In genomic region chr19:40662727-40663126, GRCm38 (mm10) we compare ENCODE assay signal across 14 mouse cellular contexts. TPM values are rescaled to one million over a fixed set of nuclear protein-coding genes. Genes with fewer than 3 reads are reported as not detected.
DNase-seq lines count a peak whose midpoint lies in the region; ATAC-seq and TF ChIP-seq lines count a peak whose summit lies in the region.
"Had no signal": no experiment of that assay in that cellular context is flagged by ENCODE, and none has a peak within 500 bp of the region (broad histone marks: within the 10 kb centered on the region; RNA-seq: fewer than 3 reads in every experiment).

No protein-coding gene starts in this region.

- TF ChIP-seq CTCF in layer of hippocampus, adult 2 months (conservative IDR thresholded peaks at IDR 0.05), result no peak
- no peak for TF ChIP-seq CTCF in small intestine, adult 2 months (IDR thresholded peaks at IDR 0.05; ENCODE audit: extremely low read depth, insufficient read length, insufficient replicate concordance, low read depth, low read length)

- H3K27me3 ChIP-seq in heart, embryonic 11.5 days (ENCODE audit: control insufficient read depth, insufficient read depth, low read length), result no peaks in the 10 kb centered on the region
- H3K27me3 ChIP-seq in embryonic facial prominence, embryonic 15.5 days, result no peaks in the 10 kb centered on the region
- no peaks in the 10 kb centered on the region for H3K27me3 ChIP-seq in small intestine, adult 2 months (ENCODE audit: control insufficient read depth, insufficient read depth, low read length)

- TF ChIP-seq POLR2A in small intestine, adult 2 months (IDR thresholded peaks at IDR 0.05; ENCODE audit: low read depth, low read length), result no peak

- H3K9ac ChIP-seq in heart, embryonic 11.5 days (ENCODE audit: low read depth, low read length), result no peak overlapping the region
- no peak overlapping the region for H3K9ac ChIP-seq in embryonic facial prominence, embryonic 15.5 days

- H3K4me1 ChIP-seq in heart, embryonic 11.5 days (ENCODE audit: control insufficient read depth, insufficient read depth, low read length), result peaks cover 2% of the 10 kb centered on the region; the same call in 1 of the 2 replicates
- H3K4me1 ChIP-seq in embryonic facial prominence, embryonic 15.5 days, result peaks cover 34% of the 10 kb centered on the region
- H3K4me1 ChIP-seq in small intestine, adult 2 months (ENCODE audit: control insufficient read depth, insufficient read depth, insufficient read length, low read length), result peaks cover 4% of the 10 kb centered on the region; the same call in 1 of the 2 replicates

- WGBS in heart, embryonic 11.5 days (ENCODE audit: insufficient replicate concordance), result 66% methylated on average over 2 of the region's 2 CpGs
- WGBS in embryonic facial prominence, embryonic 15.5 days, result 40% methylated on average over 2 of the region's 2 CpGs
- 42% methylated on average over 2 of the region's 2 CpGs for WGBS in small intestine, adult 2 months

- H3K9me3 ChIP-seq in heart, embryonic 11.5 days (replicated peaks; ENCODE audit: control insufficient read depth, low read length), result no peaks in the 10 kb centered on the region
- no peaks in the 10 kb centered on the region for H3K9me3 ChIP-seq in embryonic facial prominence, embryonic 15.5 days (replicated peaks)
- H3K9me3 ChIP-seq: megakaryocyte, embryonic 14.5 days had no signal

- no peak overlapping the region for H3K27ac ChIP-seq in heart, embryonic 11.5 days (ENCODE audit: low read depth, low read length)
- H3K27ac ChIP-seq in layer of hippocampus, adult 2 months, result peak overlapping the region; percentile 52; the same call in 1 of the 2 replicates
- H3K27ac ChIP-seq in embryonic facial prominence, embryonic 15.5 days (replicated peaks), result no peak overlapping the region
- H3K27ac ChIP-seq in small intestine, adult 2 months (ENCODE audit: insufficient read depth, low read depth, low read length), result 0 out of 2 replicates have a peak overlapping the region, but pooled peaks have one; percentile 1

- DNase-seq in heart, postnatal 36 days, result no peak
- DNase-seq in layer of hippocampus, adult 2 months (ENCODE audit: low spot score in 2 of 2), result no peak
- no peak for DNase-seq in layer of hippocampus, adult 8-10 months (ENCODE audit: low spot score in 2 of 2)
- DNase-seq: cerebellum, adult 11 months; cerebellum, postnatal 36 days; kidney, adult 11 months; layer of hippocampus, postnatal 36 days; retina, postnatal 1 day had no signal

- H3K36me3 ChIP-seq in heart, embryonic 11.5 days (ENCODE audit: control insufficient read depth, insufficient read depth, low read length), result no peaks in the 10 kb centered on the region
- no peaks in the 10 kb centered on the region for H3K36me3 ChIP-seq in embryonic facial prominence, embryonic 15.5 days
- no peaks in the 10 kb centered on the region for H3K36me3 ChIP-seq in small intestine, adult 2 months (ENCODE audit: control insufficient read depth, insufficient read depth, low read length)

- H3K4me2 ChIP-seq in heart, embryonic 11.5 days, result 0 out of 2 replicates have a peak overlapping the region, but pooled peaks have one; percentile 5
- 0 out of 2 replicates have a peak overlapping the region, but pooled peaks have one; percentile 4 for H3K4me2 ChIP-seq in embryonic facial prominence, embryonic 15.5 days (replicated peaks)
- H3K4me2 ChIP-seq: liver, embryonic 11.5 days had no signal

- ATAC-seq in heart, embryonic 11.5 days (replicated peaks; ENCODE audit: insufficient number of reproducible peaks, low FRiP score, low TSS enrichment), result no peak
- ATAC-seq in embryonic facial prominence, embryonic 15.5 days (ENCODE audit: insufficient number of reproducible peaks, low FRiP score, low TSS enrichment, low read depth), result no peak
- ATAC-seq in CD4-positive, CD25-positive, alpha-beta regulatory T cell, adult 4 months, result no peak

- intact Hi-C loops in heart, postnatal 36 days (cut with DNase I), result loop anchor here (5.0 kb wide), 2 partner anchors 35 to 60 kb away; no protein-coding TSS in a partner anchor

- H3K4me3 ChIP-seq in heart, embryonic 11.5 days (ENCODE audit: low read depth, low read length), result no peak overlapping the region
- H3K4me3 ChIP-seq in layer of hippocampus, adult 2 months, result no peak overlapping the region; the same call in 1 of the 2 replicates
- H3K4me3 ChIP-seq in embryonic facial prominence, embryonic 15.5 days (replicated peaks), result no peak overlapping the region
- no peak overlapping the region for H3K4me3 ChIP-seq in small intestine, adult 2 months (ENCODE audit: low read depth, low read length)

RNA-seq across cellular contexts. Expression of gene Entpd1, which starts 50.6 kb away (rescaled TPM):
- polyA plus RNA-seq in heart, embryonic 11.5 days (2014; fragmentation: Nextera tagmentation; extraction: Ambion mirVana), result 13.1 and 15.9 TPM in 2 replicates
- total RNA-seq in heart, postnatal 36 days (2021), result 10 to 100 TPM; 25.0 to 33.2 TPM
- 10 to 100 TPM; 17.2 to 18.5 TPM for total RNA-seq in layer of hippocampus, adult 2 months (2021)
- total RNA-seq in layer of hippocampus, adult 8-10 months (2022), result 10 to 100 TPM; 16.0 to 32.9 (median 21.3) TPM
- polyA plus RNA-seq in embryonic facial prominence, embryonic 15.5 days (2015; fragmentation: Nextera tagmentation; extraction: Ambion mirVana), result 16.7 and 17.6 TPM in 2 replicates
- 3.1 and 4.6 TPM in 2 replicates for polyA plus RNA-seq in small intestine, adult 2 months (2012; rRNA removed)
- polyA plus RNA-seq in CD4-positive, CD25-positive, alpha-beta regulatory T cell, adult 4 months (2017; shearing (Covaris generic)), result 10 to 100 TPM; 44.4 to 58.8 TPM

RNA-seq across cellular contexts. Expression of gene Tctn3, which starts 50.7 kb away (rescaled TPM):
- polyA plus RNA-seq in heart, embryonic 11.5 days (2014; fragmentation: Nextera tagmentation; extraction: Ambion mirVana), result 7.6 and 10.3 TPM in 2 replicates
- 1 to 10 TPM; 7.4 to 8.0 TPM for total RNA-seq in heart, postnatal 36 days (2021)
- 10 to 100 TPM; 14.6 to 18.5 TPM for total RNA-seq in layer of hippocampus, adult 2 months (2021)
- 10 to 100 TPM; 17.7 to 19.5 (median 18.8) TPM for total RNA-seq in layer of hippocampus, adult 8-10 months (2022)
- polyA plus RNA-seq in embryonic facial prominence, embryonic 15.5 days (2015; fragmentation: Nextera tagmentation; extraction: Ambion mirVana), result 13.9 TPM in 2 replicates
- 3.7 and 4.0 TPM in 2 replicates for polyA plus RNA-seq in small intestine, adult 2 months (2012; rRNA removed)
- polyA plus RNA-seq in CD4-positive, CD25-positive, alpha-beta regulatory T cell, adult 4 months (2017; shearing (Covaris generic)), result 10 to 100 TPM in 1 of 2 experiments, 1 to 10 TPM in 1; 8.5 to 13.1 TPM

Comparison
In these comparisons a context has a peak if more than half of its experiments do, and no peak if none do; other contexts are left out.
1. H3K27ac ChIP-seq: peak in layer of hippocampus, adult 2 months (single experiment) and small intestine, adult 2 months (single experiment); none in heart, embryonic 11.5 days (single experiment) and embryonic facial prominence, embryonic 15.5 days (single experiment).